Mouse (Mus musculus): ENCODE measurements around the gene Rfc4.
A peak's percentile ranks its signal among the peaks of the same experiment; 100 is the strongest.

Gene Rfc4

DNA sequence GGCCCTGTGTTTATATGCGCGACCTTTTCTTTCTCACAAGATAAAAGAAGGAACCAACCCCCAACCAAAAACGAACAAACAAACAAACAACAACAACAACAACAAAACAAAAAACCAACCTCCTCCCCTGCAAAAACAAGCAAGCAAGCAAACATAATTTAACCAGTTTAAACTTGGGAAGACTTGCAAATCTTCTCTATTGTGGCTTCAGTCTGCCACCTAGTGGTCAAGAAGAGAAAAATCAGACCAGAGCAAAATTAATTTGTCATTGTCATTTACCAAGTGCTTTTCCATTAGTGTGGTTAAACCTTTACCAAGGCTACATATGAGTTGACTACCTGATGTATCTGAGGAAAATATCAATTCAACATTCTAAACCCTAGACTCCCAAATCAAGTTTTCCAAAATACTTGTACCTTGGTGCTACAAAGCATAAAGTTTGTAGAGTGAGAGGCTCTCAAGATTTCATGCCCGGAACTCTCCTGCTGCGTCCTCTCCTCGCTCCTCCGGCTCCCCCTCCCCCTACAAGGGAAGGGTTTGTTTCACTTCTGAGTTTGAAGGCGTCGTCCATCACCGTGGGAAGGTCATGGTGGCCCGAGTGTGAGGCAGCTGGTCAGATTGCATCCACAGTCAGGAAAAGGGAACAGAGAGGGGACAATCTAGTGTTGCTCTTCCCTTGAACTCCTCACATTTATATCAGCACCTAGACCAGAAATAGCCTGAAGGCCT is 8.0 kb upstream of the Rfc4 start:
- DNase-seq (ENCODE audit: low read depth, low spot score): peak; percentile 75

DNA sequence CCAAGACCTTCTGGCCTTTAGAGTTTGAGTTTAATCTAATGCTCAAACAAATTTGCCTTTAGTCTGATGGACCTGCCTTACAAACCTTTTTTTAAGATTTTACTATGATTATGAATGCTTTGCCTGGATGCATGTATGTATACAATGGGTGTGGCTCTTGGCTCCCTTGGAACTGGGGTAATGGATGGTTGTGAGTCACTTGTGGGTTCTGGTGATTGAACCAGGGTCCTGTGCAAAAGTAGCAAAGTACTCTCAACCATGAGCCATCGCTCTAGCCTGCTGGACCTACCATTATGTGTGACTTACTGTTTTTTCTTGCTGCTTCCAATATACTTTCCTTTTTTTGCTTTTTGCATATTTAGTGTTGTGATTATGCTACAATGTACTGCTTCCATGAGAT is 4.8 kb upstream of the Rfc4 start:
- DNase-seq (ENCODE audit: low read depth, low spot score): no peak

DNA sequence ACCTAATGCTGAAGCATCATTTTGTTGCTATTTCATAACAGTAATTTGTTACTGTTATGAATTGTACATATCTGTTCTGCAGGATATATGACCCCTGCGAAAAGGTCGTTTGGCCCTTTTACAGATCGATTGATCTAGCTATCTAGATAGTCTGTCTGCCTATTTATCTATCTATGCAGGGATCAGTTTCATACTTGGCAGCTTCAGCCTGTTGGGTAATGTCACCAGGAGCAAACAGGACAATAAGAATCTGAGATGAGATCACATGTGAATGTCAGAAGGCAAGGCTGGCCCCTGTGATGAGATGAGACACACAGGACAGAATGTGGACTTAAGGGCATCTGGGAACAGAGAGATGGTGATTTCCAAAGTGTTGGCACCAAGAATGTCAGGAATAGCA is 2.8 kb upstream of the Rfc4 start:
- no peak for DNase-seq (ENCODE audit: low read depth, low spot score)

DNA sequence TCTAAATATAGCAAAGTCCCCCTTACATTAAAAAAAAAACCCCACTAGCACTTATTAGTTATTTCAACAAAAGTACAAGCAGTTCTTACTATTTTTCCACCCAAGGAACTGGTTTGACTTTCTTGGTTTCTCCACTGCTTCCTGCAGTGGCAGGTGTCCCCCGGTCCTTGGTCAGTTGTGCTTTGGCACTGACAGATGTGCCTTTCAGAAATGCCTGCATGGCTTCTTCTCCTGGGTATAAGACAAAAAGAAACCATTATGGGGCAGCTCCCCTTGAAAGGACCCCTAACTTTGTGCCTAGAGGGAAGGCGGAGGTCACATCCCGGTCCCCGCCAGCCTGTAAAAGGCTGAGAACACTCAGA is 245 bp downstream of the Rfc4 start:
- DNase-seq (ENCODE audit: low read depth, low spot score): no peak

DNA sequence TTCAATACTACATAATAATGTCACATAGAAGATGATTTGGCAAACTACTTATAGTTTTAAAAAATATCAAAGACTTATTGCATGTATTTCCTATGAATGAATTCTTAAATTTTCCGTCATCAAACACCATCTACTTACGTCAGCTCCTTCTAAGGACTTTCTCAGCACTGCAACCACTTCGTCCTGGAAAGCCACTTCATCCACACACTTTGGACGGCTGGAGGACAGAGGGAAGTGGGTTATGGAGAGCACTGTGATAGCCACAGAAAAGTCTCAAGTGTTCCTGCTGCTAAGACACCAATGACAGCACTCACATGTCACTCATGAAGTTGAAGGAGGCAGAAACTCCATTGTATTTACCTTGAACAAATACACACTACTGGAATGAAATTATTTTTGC is 3.1 kb downstream of the Rfc4 start:
- no peak for DNase-seq (ENCODE audit: low read depth, low spot score)

DNA sequence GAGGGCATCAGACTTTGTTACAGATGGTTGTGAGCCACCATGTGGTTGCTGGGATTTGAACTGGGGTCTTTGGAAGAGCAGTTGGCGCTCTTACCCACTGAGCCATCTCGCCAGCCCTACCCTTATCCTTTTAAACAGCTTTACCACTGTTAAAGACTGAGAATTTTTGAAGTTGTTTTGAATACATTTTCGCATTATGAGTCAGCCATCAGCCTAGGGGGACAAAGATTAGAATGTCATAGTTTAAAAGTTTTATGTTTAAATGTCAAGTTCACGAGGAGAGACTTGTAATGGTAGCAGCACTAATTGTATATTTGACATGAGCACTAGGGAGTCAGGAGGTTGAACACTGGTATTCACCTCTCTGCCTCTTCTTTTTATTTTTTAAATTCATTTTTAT is 4.4 kb downstream of the Rfc4 start:
- no peak for DNase-seq (ENCODE audit: low read depth, low spot score)

DNA sequence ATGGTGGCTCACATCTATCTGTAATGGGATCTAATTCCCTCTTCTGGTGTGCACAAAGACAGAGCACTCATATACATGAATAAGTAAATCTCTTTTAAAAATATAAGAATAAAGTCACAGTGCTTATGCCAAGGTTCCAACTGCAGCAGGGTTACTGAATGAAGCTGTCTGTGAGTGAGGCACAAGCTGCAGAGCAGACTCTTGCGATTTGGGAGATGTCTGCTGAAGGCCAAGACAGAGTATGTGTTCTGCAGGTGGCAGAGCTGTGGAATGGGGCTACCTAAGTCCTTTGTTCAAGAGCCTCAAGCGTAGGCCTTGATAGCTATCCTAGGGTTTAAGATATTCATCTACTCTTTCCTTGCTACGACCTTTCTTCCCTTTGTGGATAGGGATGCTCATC is 5.1 kb downstream of the Rfc4 start:
- no peak for DNase-seq (ENCODE audit: low read depth, low spot score)

DNA sequence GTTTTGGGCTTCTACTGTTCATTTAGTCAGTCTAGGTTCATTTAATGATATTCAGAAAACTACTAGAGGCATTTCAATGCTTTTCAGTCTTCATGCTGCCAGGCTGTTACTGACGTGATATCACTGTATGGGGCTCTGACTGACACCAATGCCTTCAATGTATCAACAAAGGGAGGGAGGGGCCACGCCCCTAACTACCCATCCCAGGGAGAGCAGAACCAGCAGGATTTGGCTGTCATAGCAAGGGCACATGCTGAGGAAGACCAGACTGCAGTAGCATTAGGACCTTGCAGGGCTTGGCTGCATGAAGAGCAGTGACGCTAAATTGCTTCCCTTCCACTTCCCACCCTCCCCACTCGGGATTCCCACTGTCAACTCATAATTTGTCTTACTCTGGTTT is 10.4 kb downstream of the Rfc4 start:
- DNase-seq (ENCODE audit: low read depth, low spot score): no peak

DNA sequence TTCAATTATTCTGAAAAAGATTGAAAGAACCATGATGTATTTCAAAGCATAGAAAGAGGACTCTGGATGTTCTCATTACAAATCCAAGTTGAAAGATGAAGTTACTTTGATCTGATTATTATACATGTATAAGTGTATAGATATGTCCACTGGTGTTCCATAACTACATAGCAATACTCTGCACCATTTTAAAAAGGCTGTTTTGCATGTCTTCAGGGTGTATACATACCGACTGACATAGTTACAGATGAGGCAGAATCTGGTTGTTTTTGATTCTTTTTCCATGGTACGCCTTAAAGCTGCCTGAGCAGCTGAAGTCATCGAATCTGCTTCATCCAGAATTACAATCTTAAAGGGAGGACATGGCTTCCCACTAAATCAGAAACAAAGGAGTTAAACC is 12.1 kb downstream of the Rfc4 start:
- DNase-seq (ENCODE audit: low read depth, low spot score): no peak

DNA sequence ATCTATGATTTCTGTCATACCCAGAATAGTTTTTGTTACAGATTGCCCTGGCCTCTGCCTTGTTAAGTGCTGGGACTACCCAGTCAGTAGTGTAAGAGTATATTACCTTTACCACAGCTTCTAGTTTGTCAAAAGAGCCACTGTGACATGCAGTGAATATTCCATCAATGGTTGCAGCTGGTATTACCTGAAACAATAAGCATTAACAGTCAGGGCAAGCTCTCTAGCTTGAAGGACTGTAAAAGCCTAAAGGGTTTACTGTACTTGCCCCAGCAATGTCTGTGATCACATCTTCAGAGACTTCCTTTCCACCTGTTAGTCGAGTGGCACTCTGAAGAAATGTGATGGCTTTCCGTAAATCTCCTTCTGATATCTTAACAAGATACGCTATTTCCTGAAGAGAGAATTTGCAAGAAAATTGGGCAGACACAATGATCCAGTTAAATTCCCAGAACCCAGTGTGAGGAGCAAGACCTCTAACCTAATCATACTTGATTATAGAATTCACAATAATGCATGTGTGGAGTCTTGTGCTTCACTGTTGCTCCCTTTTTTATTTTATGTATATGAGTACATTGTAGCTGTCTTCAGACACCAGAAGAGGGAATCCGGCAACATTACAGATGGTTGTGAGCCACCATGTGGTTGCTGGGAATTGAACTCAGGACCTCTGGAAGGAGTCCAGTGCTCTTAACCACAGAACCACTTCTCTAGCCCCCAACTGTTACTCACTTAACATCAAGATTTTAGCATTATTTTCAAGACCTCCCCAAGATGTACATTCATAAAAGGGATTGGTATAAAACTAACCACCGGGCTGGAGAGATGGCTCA is 13.0 kb downstream of the Rfc4 start:
- no peak for DNase-seq (ENCODE audit: low read depth, low spot score)

DNA sequence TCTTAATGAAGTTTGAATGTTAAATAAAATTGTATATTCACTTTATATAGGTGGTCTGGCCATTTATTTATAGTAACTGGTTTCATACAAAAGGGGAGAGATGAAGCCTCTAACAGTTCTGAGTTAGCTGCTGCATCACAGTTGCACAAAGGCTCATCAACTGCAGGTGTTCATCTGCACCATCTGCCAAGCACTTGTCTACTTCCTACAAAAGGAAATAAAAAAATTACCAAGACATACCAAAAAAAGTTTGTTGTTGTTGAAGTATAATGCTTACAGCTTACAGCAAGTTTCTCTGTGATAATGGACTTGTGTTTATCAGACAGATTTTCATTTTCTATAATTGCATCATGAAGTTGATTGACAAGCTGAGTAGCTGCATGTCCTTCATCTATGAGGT is 13.6 kb downstream of the Rfc4 start:
- DNase-seq (ENCODE audit: low read depth, low spot score): no peak

DNA sequence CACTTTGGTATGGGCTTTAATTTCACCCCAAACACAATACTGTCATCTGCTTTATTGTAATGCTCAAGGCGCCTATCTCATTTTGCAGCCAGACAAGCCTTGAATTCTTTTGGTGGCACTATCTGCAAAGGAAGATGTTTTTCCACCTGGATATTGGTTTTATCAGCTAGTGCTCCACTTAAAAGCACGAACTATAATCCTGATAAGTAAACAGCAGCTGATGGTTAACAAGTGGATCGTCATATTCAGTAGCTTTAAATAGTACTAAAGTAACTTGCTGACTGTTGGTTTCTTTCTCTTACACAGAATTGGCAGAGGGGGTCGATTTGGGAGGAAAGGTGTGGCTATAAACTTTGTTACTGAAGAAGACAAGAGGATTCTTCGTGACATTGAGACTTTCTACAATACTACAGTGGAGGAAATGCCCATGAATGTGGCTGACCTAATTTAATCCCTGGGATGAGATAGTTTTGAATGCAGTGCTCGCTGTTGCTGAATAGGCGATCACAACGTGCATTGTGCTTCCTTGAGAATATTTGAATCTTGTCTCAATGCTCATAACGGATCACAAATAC is 14.6 kb downstream of the Rfc4 start:
- no peak for DNase-seq (ENCODE audit: low read depth, low spot score)

DNA sequence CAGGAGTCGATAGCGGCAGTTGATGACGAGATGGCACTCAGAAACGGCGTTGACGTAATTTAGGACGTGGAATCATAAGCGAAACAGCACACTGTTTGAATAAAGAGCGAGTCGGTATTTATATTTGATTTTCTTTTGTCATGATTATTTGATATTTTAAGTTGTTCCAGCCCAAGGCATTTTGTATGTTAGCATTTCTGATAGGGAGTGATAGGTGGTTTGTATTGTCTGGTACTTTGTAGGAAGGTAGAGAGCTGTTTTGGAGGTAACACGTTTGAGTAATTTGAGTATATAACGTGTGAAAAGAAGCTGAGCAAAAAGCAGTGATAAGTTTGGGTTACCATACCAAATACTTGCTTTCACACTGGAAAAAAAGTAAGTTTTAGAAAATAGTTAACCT is 15.2 kb downstream of the Rfc4 start:
- DNase-seq (ENCODE audit: low read depth, low spot score): no peak

DNA sequence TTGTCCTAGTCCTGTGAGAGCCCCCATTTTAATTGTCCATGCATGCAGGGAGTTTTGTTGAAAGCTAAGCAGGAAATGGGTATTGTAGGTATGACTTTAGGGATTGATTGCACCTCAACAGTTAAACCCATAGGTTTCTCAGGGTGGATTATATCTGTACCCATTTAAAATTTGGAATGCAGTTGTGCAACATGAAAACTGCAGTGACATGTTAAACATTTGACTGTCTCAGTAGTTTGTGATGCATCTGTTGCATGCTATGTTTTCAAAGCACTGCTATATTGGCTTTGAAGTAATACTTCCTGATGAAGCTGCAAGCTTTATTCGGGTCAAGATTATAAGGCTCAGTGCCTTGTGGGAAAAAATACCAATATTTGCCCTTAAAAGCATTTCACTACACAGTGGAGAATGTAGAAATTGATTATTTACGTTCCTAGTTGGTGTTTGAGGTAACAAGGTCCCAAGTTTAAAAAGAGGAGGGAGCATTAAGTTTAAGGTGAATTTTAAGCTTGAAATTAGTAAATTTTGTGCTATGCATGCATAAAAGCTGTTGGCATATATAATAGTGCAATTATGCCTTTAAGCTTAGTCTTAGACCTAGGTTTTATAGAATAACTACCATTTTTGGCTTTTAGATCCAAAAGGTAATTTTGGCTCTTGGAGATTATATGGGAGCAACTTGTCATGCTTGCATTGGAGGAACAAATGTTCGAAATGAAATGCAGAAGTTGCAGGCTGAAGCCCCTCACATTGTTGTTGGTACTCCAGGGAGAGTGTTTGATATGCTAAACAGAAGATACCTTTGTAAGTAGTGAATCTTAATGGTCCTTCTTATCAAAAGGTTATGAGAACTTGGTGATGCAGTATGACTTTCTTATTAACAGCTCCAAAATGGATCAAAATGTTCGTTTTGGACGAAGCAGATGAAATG is 17.9 kb downstream of the Rfc4 start:
- DNase-seq (ENCODE audit: low read depth, low spot score): no peak

DNA sequence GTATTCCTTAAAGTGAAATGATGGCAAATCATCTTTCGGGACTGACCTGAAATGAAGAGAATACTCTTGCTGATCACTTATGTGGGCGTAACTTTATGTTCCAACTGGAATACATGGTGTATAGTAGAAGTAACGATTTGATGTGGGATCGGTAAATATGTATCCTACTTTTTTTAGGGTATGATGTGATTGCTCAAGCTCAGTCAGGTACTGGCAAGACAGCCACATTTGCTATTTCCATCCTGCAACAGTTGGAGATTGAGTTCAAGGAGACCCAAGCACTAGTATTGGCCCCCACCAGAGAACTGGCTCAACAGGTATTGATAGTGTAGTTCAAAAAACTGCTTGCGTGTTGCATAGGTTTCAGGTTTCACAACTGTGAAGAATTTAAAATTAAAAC is 18.6 kb downstream of the Rfc4 start:
- DNase-seq (ENCODE audit: low read depth, low spot score): no peak

DNA sequence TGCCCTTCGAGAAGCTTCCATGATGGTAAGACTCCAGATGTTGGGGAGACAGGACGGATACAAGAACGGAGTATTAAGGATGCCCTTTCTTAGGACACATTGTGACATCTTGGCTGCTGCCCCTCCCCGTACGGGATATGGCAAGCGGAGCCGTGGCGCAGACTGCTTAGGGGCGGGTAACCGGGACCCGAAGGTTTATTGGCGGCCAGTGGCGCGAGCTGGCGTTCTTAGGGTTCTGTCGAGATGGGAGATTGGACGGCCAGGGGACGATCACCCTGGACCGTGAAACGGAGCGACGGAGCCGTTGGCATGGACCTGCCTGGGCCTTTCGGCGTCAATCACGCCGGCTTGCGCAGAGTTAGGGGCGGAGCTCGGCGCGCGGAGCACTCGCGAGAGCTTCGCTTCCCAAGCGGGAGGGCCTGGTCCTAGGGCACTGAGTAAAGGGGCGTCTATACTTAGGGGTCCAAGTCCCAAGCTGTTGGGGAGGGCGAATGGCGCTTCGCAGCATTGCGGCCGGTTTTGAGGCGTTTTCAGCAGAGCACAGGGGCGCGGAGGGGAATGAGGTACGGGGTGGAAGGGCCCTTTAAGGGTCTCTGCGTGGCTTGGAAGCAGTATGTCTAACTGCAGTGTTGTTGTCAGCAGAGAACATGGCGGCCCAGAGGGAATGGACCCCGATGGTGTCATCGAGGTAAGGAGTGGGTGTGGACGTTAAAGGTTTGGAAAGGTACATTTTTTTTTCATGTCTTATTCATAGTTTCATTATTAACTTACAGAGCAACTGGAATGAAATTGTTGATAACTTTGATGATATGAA is 19.4 kb downstream of the Rfc4 start:
- peak; percentile 87 for DNase-seq (ENCODE audit: low read depth, low spot score)

DNA sequence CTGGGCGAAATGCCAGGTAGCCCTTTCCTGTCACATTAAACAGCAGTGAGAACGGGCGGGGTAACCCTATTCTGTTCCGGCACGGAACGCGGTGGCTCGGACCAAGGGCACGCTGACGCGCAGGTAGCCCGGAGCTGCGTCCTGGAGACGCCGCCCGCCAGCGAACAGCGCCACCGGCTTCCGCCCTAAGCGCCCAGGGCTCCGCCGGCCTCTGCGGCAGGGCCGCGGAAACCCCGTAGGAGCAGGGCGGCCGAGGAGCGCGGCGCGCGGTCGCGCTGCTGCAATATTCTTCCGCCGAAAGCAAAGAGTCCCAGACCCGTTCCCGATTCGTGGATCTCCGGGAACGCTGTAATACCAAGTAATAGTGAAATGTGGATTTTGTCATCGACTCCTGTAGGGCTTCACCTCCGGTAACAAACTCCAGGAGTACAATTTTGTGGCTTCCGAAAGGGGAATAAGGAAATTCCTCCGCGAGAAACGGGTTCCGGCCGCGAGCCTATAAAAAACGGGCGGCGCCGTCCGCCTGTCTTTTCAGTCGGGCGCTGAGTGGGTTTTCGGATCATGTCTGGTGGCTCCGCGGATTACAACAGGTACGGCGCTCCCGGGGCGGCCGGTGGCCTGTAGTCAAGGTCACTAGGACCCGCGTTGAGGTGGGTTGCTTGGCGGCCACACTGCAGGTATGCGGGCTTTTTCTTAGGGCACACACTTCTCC is 20.1 kb downstream of the Rfc4 start, which contains the start of gene Eif4a2:
TSS of gene Eif4a2 (plus strand) at position 214 of the 712 bp plus-strand sequence.
- DNase-seq (ENCODE audit: low read depth, low spot score): peak; percentile 96

DNA sequence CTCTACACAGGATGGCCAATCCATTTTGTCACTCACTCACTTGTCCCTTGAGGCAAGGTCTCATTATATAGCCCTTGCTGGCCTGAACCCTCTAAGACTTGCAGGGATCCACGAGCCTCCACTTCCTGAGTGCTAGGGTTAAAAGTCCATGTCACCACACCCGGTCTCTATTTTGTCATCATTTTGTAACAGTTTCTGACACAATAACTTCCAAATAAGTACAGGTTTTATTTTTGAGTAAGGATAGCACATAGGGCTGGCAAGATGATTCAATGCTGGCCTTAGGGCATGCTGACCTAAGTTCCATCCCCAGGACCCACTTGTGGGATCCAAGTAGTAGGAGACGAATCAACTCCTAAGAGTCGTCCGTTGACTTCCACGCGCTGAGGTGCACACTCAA is 21.4 kb downstream of the Rfc4 start:
- no peak for DNase-seq (ENCODE audit: low read depth, low spot score)

DNA sequence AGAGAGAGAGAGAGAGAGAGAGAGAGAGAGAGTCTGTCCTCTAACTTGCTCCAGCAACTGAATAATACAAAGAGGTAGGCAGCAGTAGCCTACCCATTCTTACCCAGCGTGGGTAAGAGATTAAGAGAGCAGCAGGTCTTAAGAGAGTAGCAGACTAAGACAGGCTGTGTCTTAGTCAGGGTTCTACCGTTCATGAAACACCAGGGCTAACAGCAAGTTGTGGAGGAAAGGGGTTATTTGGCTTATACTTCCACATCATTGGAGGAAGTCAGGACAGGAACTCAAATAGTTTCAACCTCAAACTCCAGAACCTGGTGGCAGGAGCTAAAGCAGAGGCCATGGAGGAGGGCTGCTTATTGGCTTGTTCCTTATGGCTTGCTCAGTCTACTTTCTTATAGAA is 23.7 kb downstream of the Rfc4 start:
- peak; percentile 28 for DNase-seq (ENCODE audit: low read depth, low spot score)

DNA sequence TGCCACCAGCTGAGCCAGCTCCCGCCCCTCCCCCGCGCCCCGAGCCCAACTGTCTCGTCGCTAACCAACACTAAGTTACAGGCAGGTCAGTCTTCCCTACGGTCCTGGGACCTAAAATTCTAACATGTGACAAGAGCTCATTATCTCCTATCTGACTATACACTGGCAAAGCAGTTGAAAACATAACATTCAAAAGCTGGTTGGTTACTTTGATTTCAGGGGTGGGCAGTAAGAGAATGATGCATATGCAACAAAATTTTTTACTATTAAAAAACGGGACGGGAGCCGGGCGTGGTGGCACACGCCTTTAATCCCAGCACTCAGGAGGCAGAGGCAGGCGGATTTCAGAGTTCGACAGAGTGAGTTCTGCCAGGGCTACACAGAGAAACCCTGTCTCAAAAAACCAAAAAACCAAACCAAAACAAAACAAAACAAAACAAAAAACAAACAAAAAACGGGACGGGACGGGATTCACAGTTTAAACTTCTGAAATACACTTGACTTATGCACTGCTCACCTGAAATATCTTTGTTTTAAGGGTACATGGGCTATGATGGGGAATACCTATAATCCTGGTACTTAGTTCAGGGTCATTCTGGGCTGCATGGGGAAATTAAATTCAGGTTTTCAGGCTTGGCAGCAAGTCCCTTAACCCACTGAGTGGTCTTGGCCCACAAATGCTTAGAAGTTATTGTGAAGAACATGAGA is 24.3 kb downstream of the Rfc4 start:
- DNase-seq (ENCODE audit: low read depth, low spot score): no peak
